Mouse (Mus musculus) urinary bladder, adult 18-20 months (tissue): ENCODE measurements around the gene Olfr1195.
"Not testable (repeated sequence)": the region's sequence is repeated elsewhere in the genome, so short reads cannot be mapped to it uniquely, and the experiment has no call there.

ENCODE experiments used
- DNase-seq, 2 experiments: peaks; one replicate each; pipeline ENCODE4 v3.0.0; 2022; ENCODE audit warnings: low spot score in 2 of 2, mixed read lengths in 2 of 2

Olfr1195 gene

DNA sequence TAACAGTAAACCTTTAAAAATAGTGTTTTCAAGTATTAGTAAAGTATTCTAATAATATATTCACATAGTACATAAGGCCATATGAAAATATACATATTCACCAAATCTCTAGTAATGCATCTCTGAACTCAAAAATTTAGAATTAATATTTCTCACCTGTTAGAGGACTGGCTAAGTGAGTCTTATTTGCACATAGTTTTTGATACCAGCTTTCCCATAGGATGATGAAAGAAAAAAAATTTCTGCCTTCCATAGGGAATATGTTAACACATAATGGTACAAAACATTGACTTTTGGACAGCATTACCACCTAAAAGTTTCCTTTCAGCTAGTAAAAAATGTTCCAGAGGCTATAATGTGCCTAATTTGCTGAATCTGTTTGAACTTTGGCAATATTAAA lies at the start of gene Olfr1195:
Olfr1195 (minus strand) TSS at position 101 of the 400 bp plus-strand sequence.
- no peak for DNase-seq

DNA sequence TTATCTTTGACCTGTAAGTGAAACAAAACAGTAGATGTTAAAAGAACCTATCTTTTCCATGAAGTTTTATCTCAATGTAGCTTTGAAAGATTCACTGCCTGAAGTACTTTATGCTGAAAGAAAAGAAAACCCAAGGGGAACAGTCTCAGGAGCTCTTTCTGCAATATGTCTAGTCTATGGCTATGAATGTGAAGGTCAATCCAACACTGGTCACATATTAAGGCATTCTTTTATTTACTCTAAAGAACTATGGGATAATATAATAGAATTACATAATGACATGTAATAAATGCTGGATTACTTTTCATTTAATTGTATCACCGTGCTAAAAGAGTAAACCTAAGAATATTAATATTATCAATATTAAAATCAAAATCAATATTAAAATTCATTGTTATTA lies 43.3 kb upstream of the Olfr1195 start, which contains the start of gene Olfr1197:
Olfr1197 (minus strand) TSS at position 101 of the 400 bp plus-strand sequence.
- DNase-seq, result no peak

DNA sequence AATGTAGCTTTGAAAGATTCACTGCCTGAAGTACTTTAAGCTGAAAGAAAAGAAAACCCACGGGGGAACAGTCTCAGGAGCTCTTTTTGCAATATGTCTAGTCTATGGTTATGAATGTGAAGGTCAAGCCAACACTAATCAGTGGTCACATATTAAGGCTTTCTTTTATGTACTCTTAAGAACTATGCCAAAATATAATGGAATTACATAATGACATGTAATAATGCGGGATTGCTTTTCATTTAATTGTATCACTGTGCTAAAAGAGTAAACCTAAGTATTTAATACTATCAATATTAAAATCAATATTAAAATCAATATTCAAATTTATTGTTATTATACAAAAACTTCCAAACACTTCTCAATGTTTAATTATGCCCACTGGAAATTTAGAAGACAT lies 15.5 kb upstream of the Olfr1195 start, which contains the start of gene Olfr1196:
Olfr1196 (minus strand) TSS at position 101 of the 400 bp plus-strand sequence.
- no peak for DNase-seq

DNA sequence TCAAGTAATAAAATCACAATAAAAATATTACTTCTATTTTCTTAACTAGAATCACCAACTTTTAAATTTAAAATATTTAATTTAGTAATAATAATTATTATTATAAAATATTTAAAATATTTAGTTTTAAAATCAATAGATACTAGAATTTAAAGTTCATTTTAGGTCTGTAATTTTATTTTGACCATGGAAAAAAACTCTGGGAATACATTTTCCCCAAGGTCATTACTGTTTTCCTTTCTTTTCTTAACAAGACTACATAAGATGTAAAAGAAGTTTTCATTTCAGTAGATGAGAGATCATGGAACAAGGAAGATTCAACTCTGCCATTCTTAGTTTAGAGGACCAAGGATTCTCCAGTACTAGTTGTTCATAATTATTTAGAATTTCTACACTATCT lies 13.7 kb downstream of the Olfr1195 start, which contains the start of gene Olfr1193:
Olfr1193 (plus strand) TSS at position 301 of the 400 bp plus-strand sequence.
- not testable (repeated sequence) for DNase-seq

DNA sequence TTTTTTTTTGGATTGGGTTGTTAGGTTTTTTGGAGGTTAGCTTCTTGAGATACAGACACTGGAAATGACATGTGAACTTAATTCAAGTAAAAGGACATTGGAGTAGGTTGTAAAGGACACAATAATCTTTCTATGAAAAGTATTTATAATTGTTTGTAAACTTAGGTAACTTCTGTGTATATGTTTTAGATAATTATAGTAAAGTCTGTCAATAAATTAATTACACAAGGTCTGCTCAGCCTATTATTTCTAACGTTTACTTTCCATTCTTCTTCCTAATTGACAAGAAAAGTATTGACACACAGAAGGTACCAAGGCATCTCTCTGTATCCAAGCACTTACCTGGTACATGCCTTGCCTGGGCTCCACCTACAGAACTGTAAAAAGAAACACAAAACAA lies 40.8 kb downstream of the Olfr1195 start, which contains the start of gene Olfr1192-ps1:
Olfr1192-ps1 (plus strand) TSS at position 301 of the 400 bp plus-strand sequence.
- DNase-seq, result no peak

DNA sequence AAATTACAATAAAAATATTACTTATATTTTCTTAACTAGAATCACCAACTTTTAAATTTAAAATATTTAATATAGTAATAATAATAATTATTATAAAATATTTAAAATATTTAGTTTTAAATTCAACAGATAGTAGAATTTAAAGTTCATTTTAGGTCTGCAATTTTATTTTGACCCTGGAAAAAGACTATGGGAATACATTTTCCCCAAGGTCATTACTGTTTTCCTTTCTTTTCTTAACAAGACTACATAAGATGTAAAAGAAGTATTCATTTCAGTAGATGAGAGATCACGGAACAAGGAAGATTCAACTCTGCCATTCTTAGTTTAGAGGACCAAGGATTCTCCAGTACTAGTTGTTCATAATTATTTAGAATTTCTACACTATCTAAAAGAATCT lies 48.7 kb downstream of the Olfr1195 start, which contains the start of gene Olfr1191-ps1:
Olfr1191-ps1 (plus strand) TSS at position 301 of the 400 bp plus-strand sequence.
- not testable (repeated sequence) for DNase-seq
